Mouse (Mus musculus) lung, postnatal 14 days (tissue): ENCODE measurements at regions not wholly inside any gene's neighbourhood (a gene's known extent, or its start where the extent isn't known, plus 50 kb on each side); places are given as distances from the start of the nearest gene placed in this dataset.
"Not testable (repeated sequence)": the region's sequence is repeated elsewhere in the genome, so short reads cannot be mapped to it uniquely, and the experiment has no call there.

ENCODE experiments used
- DNase-seq: peaks from one replicate; pipeline ENCODE4 v3.0.0; 2021

DNA sequence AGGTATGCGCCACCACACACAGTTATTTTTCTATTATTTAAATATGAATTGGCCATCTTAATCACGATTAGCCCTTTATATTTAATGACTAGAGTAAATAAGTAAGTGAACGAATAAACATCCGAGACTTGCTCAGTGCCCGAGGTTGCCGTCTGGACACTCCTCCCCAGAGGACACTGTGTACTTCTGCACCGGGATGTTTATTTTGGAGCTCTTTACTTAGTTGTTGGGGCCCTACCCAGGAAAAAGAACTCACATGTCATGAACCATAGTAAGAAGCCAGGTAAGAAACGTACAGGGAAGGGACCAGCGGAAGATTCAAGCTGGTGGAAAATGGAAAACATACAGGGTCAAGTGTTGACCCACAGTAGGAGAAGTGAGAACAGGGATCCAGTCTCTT lies 89.0 kb downstream of the Akr1d1 start:
- peak; percentile 36 for DNase-seq

DNA sequence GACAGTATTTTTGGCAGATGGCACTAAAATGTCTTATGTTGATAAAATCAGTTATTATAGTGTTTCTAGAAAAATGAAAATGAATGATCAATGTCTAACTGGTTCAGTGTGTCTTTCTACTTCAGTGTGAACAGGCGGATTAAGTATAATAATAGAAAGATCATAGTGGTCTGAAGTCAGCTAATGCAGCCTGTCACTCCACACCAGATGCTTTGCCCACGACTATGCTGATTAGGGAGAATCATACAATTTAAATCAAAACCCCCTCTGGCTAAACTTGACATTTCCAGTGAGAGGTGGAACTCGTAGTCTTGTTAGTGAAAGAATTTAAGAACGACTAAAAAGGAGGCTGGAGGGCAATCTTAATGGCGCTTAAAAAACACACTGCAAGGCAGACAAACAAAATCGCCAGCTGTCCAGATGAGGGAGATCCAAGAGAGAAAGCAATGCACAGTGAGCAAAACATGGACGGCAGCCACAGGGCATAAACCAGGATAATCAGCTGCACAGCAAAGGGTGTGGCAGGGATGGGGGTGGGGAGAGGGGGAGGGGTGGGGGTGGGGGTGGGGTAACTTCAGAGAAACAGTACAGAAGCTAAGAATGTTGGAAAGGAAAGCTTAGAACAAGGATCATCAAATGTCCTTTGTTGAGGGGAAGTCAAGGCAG lies 91.5 kb downstream of the Akr1d1 start:
- no peak for DNase-seq

DNA sequence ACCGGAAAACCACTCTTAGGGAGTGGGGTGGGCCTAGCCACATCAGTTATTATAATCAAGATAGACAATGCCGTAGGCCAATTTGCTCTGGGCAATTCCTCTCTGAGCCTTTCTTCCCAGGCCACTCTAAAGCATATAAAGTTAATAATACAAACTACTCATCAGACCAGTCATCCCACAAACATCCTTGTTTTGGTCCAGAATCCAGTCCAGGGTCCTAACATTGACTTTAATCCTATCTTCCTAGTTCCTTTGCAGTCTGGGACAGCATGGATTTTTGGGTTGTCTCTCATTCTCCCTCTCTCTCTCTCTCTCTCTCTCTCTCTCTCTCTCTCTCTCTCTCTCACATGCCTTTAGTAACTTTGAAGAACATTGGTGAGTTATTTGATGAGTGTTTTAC lies 92.3 kb downstream of the Akr1d1 start:
- DNase-seq, result no peak

DNA sequence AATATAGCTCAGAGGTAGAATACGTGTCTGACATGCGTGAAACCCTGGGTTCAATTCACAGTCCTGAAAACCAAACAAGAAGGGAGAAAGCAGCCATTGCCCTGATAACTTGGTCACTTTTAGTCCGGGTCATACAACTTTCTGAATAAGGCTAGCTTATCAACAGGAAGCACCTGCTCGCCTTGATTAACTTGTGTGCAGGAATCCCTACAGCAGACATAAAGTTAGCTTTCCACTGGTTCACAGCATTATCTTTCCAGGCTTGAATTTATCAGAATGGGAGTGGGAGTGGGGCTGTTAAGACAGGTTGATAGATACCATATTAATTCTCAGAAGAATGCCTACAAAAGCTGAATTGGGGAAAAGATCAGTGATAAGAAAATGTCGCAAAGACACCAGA lies 97.2 kb downstream of the Akr1d1 start:
- peak; percentile 35 for DNase-seq

DNA sequence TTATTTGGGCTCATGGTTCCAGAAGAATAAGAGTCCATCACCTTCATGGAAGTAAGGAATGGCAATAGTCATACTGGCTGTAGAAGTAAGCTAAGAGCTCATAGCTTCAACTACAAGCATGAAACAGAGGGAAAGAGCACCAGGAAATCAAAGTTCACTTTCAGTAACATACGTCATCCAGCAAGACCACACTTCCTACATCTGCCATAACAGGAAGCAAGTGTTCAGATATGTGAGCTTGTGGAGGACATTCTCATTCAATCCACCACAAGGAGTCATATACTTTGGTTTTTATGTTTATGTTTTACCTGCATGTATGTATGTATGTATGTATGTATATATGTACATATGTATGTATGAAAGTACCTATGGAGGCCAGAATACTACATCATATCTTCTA lies 104.0 kb downstream of the Akr1d1 start:
- DNase-seq, result no peak

DNA sequence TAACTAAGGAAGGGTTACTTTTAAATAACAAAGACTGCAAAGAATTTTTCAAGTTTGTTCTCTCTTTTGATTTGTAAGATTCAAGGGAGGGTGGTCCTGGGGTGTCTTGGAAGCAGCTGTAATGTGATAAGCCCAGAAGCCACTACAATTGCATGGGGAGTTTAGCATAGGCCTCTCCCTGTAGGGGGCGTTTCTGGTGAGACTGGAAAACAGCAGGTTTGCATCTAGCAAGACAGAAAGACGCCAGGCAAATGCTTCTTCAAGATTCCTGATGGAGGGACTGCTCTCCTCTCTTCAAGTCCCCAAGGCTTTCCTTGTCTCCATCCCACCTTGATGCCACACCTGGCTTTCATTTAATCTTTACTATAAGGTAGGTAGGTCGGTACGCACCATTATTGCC lies 112.1 kb downstream of the Akr1d1 start:
- DNase-seq, result no peak

DNA sequence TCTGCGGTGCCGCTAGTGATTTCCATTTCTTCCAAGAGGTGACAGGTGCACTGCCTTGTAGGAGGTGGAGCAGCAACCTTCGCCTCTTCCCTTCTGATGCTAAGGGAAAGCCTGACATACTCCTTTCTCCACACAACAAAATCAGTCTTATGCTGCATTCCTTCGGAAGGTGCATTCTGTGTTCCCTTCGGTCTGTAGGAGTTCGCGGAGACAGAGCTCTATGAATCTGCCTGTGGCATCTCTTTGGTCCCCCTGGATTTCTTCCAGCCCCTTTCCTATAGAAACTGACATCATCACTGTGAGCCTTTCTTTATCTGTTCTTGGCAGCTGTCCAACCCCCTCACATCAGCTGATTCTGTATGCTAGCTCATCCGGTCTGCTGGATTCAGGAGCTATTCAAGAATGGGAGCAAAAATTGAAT lies 112.7 kb downstream of the Akr1d1 start:
- no peak for DNase-seq

DNA sequence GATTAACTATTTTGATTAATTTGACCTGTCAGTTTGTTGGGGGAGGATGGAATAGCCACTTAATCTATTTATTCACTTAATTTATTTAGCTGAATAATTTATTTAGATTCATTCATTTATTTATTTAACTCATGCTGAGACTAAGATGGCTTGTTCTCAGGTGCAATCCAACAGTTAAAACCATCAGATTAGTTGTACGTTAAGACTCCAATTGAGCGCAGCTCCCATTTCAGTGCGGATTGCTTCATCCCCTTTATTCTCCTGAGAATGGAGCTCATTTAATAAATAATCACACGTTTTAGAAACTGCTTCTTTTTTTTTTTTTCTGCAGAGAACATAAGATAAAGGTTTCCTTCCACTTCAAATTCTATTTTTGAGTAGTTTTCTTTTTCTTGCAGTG lies 113.2 kb downstream of the Akr1d1 start:
- DNase-seq, result no peak

DNA sequence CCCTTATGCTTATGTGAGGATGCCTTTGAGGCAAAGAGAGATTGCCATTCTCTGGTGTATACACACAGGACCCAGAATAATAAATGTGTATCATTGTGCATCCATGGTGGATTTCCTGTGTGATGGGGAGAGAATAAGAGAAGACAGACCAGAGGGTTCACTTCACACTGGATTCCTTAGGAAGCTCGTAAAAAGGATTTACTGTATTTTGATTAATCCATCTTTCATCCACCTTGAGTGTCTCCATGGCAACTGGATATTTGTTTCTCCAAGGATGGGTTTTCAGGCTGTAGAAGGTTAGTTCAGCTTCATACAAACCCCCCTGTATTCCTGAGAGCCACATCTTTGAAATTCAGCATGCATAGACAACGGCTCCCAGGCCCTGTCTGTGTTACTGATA lies 113.7 kb downstream of the Akr1d1 start:
- DNase-seq, result no peak

DNA sequence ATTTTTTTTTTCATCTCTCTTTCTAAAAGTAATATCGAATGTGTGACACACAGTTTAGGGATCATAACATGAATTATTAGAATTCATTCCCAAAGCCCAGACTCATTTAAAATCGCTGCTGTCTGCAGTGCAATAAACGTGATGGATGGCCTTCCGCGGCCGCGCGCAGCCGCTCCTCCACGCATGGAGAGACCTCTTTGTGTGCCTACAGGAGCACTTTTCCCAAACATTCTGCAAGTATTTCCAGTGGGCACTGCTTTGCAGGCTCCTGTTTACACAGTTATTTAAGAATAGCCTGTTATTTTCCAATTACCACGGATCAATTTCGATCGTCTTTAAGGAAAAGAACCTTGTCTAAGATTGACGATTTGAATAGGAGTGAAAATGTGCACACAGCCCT lies 115.6 kb downstream of the Akr1d1 start:
- DNase-seq, result no peak

DNA sequence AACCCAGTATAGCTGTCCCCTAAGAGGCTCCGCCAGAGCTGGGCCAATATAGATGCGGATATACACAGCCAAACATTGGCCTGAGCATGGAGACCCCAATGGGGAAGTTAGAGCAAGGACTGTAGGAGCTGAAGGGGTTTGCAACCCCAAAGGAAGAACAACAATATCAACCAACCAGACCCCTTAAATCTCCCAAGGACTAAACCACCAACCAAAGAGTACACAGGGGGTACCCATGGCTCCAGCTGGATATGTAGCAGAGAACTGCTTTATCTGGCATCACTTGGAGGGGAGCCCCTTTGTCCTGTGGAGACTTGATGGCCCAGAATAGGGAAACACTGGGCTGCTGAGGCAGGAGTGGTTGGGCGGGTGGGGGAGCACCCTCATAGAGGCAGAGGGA lies 127.3 kb downstream of the Akr1d1 start:
- DNase-seq, result not testable (repeated sequence)

DNA sequence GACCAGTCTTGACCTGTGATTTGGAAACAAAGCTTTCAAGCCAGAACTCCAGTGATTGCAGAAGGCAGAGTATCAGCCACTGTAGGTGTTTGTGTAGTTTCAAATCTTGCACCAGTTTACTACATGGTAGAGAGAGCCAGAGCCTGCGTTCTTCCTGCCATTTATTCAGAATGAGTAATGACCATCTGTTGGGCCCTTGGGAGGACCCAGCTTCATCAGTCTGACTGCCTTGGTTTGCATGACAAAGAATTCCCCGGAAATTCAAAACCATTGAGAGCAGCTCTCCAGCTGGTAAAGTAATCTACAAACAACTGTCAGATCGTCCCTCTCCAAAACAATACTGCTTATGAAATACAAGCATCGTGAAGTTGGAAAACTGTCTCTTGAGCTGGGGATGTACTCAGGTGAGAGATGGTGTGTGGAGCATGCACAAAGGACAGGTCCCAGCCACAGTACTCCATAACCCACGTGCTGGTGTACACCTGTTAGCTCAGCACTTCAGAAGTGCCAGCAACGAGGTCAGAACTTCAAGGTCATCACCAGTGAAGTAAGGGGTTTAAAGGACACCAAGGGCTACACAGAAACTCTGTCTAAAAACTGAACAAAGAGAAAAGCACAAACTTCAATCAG lies 128.2 kb downstream of the Akr1d1 start:
- no peak for DNase-seq

DNA sequence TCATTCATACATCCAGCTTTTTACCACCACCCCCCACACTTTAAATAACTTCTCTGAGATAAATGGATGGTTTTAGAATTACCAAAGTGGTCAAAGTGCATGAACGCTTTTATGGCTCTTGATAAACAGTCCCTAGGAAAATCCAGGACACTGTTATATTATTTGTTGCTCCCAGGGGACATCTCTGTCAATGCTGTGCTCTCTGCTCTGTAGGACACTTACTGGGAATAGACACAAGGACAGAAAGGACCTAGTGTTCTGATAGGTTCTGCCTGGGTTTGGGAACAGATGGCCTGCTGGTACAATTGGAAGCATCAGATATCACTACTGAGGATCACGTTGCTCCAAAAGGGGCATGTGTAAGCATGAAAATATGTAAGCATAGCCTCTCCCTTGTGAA lies 132.8 kb downstream of the Akr1d1 start:
- no peak for DNase-seq

DNA sequence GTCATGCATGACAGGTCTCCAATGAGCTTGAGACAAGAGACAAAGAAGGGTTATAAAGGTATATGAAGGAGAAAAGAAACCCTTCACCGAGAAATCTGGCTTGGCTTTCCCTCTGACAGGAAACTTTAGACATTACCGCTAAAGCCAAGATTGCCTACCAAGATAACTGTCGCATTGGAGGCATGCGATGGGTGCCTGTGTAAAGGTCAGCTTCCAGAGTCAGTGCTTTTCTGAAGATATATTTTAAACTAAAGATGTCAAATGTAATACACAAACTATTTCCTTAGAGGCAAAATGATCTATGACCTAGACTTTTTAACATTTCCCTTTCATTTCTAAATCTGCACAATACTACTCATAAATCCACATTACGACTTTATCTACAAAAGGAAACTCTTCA lies 135.6 kb downstream of the Akr1d1 start:
- no peak for DNase-seq

DNA sequence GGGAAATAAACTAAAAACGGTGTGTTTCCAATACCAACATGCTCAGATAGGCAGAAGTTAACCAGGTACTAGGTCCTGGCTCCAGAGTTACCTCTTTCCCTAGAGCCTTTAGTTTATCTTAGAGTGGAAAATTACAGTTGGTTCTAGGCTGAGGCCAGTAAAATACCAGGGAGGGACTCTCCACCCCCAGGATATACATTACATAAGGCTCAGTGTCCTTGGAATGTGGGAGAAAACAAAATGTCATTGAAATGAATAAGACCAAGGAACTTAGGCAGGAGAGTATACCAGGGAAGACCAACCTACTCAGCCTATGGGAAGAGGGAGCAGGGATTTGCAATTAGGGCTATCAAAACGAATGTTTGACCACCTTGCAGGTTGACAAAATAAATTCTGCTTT lies 139.4 kb downstream of the Akr1d1 start:
- DNase-seq, result no peak

DNA sequence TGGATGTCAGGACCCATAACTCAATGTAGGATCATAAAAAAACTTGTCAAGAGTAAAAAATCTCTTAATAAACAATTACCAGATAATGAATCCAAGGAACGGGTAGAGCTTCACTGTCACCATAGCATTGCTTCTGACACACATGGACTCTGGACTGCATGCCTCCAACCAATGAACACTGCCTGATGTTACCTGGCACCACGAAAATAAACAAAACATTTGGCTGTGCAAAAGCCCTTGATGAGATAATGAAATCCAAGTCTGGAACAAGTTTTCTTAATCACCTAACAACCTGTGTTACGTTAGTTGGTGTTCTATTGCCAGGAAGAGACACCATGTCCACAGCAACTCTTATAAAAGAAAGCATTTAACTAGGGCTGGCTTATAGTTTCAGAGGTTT lies 140.7 kb downstream of the Akr1d1 start:
- DNase-seq, result no peak

DNA sequence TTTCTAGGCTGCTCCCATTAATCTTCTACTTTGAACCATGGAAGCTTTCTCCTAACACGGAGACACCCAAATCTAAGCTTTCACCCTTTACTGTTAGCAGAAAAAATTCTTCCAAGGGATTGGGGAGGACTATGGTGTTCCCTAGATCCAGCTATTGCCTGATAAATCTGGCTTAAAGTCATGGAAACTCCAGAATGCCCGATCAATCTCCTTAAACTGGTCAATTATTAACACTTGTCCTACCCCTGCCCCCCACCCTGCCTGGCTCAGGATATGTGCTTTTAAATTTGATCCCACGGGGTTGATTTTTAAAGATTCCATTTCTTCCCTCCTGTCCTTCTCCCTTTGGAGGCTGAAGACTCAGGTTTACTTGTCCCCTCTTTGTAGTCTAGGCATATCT lies 149.9 kb downstream of the Akr1d1 start:
- DNase-seq, result no peak

DNA sequence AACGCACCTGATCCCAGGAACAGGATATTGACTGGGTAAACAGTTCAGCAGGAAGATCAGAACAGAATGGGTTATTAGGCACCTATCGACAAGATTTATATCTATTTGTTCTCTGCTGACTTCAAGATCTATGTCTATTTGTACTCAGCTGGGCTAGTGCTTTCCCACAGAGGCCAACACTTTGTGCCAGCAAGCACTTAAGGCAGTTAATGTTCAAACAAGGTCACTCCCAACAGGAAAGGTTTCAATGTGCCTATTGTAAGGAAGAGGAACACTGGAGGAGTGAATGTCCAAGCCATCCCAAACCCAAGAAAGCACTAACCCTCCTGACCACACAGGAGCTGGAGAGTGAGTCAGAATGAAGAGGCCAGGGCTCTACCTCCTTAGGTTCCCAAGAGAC lies 151.4 kb downstream of the Akr1d1 start:
- not testable (repeated sequence) for DNase-seq

DNA sequence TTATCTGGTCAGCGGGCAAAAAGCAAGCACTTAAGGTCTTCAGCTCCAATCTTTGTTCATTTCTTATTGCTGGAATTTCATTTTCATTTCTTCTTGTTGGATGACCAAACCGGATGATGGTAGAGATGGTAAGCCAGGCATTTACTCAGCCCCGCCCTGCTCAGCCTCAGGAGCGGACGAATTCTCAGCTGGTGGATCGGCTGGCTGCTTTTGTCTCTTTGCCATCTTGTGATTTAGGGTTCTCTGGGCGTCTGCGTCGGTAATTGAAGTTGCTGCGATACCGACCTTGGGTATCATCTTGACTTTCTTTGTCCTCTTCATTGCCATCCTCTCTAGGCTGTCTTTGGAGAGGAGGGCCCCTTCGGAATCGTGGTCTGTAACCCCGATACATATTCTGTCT lies 156.1 kb downstream of the Akr1d1 start:
- DNase-seq, result no peak

DNA sequence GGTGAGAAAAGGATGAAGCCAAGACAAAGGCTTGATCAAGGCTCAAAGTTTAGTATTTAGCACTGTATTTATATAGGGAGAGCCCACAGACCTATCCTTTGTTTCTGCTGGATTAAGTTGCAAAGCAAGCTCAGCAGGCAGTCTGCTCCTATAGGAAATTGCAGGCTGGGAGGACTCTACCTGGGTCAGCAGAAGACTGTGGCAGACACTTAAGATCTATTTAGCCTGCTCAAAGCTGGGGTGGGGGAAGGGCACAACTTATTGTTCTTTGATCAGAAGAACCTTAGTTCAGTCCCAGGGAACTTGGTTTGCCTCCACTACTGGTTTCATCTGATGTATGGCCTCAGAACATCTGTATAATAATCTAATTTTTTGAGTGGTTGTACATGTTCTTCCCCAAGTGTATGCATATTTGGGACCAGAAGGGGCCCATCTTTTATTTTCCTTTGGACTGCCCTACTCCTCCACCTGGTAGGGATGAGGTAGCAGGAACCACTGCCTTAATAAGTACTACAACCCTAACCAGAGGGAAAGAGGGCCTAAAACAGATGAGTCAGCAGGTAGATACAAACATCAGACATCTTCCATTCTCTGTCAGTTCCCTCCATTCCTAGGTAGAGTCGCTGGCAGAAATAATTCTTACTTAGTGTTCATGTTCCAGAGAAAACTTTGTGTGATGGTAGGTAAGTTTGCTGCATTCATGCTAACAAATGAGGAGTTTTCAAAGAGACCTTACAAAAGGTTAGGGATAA lies 159.1 kb downstream of the Akr1d1 start:
- no peak for DNase-seq

DNA sequence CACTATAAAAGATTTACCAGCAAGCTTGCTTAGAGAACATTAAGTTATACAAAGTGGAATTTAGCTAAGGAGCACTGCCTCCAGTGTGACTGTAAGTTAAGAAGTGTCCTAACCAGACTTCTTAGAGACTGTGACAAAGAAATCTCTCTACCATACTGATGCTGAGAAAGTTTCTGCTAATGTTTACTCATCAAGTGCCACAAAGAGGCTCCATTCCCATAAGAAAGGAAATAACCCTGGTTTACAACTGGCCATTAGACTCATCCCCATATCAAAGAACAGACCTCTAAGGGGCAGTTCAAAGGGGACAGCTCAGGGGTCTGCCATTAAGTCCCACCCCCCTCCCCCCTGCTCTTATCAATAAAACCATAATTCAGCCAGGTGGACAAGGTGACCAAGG lies 159.7 kb downstream of the Akr1d1 start:
- no peak for DNase-seq

DNA sequence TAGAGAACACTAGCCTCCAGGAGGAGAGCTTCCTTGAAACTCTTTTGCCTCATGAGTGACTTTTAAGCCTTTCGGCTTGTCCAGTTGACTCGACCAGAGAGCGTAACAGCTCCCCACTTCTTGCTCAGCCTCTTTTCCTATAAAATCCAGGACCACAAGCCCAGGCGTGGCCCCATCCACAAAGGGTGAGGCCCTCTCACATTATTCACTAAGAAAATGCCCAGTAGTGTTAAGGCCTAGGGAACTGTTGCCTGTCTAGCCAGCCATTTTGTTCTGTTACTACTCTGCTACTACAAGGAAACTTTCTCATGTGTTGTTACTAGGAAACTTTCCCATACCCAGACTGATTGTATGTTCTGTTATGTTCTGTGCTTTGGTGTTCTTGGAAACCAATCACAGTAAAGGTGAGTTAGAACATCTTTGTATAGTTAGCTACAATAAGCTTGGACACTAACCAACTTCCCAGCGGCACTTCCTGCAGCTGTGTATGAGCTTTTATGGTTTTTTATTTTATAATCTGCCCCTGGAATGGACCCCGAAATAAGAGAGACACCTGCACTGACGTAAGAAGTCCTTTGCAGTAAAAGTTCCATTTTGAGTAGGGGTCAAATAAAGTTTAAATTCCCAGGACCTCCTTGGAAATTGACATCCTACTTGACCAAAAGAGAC lies 162.1 kb downstream of the Akr1d1 start:
- DNase-seq, result no peak

DNA sequence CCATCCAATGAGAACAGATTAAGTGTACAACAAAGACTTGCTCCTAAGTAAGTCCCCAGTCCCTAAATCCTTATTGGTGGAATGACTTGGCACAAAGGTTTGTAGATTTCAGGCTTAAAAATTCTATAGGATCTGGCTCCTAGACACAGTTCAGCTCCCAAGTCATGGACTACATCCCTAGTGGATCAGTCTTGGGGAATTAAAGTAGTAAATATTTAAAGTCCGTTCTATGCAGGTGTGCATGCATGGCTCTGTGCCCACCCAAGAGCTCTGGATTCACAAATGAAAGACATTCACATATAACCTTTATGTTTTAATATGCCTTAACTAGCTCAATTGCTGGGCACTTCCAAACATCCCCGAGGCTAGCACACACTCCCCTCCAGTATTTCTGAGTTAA lies 162.8 kb downstream of the Akr1d1 start:
- DNase-seq, result no peak

DNA sequence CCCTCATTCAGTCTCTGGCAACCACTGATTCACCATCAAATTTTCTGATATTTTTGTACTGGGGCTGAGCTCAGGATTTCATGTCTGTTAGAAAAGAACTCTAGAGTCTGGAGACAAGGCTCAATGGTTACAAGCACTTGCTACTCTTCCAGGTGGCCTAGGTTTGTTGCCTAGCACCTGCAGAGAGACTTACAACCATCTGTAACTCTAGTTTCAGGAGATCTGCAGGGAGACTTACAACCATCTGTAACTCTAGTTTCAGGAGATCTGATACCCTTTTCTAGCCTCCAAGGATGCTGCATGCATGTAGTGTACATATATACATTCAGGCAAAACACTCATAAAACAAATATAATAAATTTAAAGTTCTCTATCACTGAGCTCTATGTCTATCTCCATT lies 166.1 kb downstream of the Akr1d1 start:
- DNase-seq, result no peak
